Mouse (Mus musculus) testis, adult 2 months (tissue): Measurements from ENCODE around the gene Pbx3.

Experiments
- CTCF ChIP-seq: fragments of 200-500 bp; IDR thresholded peaks from 2 replicates; pipeline ENCODE4 v1.5.1; 2012; ENCODE audit warnings: low read depth, mild to moderate bottlenecking, inconsistent platforms, low read length, moderate library complexity; ENCODE audit not compliant: control insufficient read depth, insufficient read depth, insufficient replicate concordance
- POLR2A ChIP-seq: fragments of 200-500 bp; IDR thresholded peaks from 2 replicates; pipeline ENCODE4 v1.6.1; 2012; ENCODE audit warnings: low read depth, mild to moderate bottlenecking, inconsistent platforms, low read length, moderate library complexity; ENCODE audit not compliant: control insufficient read depth

DNA sequence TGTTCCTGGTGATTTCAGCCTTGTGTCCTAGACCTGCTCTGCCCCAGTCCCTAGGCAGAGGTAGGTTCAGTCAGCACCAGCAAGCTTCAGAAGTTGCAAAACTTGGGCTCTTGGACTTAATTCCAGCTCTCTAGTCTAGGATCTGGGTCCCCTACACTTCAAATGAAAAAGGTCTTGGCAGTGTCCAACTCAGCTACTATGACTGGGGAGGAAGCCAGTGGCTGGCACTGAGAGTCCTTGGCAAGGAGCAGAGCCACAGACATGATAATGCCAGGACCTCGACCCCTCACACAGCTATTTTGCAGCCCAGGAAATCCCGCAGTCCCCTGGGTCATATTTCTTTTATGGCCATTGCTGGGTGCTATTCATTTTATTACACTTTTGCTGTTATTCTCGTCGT is 225.9 kb downstream of the Pbx3 start:
- TF ChIP-seq CTCF (no peak), POLR2A (no peak)
